Mouse (Mus musculus) limb, embryonic 10.5 days (tissue): Measurements from ENCODE around the gene Gtf2h1. TPM values are rescaled to one million over a fixed set of nuclear protein-coding genes. Genes with fewer than 3 reads are reported as not detected.

Source experiments
- DNase-seq: peaks from one replicate; pipeline ENCODE4 v3.0.0-alpha.2; 2017; ENCODE audit warnings: low spot score
- H3K27ac ChIP-seq: fragments of 300-500 bp; sonication (generic); 2 replicates; pipeline ENCODE4 v1.5.1; 2016; ENCODE audit warnings: mild to moderate bottlenecking
- H3K27me3 ChIP-seq: fragments of 300-500 bp; sonication (generic); 2 replicates; pipeline ENCODE4 v1.6.1; 2016; ENCODE audit warnings: low read depth, mild to moderate bottlenecking; ENCODE audit not compliant: poor library complexity, severe bottlenecking
- H3K36me3 ChIP-seq: fragments of 300-500 bp; sonication (generic); 2 replicates; pipeline ENCODE4 v1.6.1; 2016; ENCODE audit warnings: mild to moderate bottlenecking, moderate library complexity
- H3K4me1 ChIP-seq: fragments of 300-500 bp; sonication (generic); 2 replicates; pipeline ENCODE4 v1.6.1; 2016
- H3K4me3 ChIP-seq: fragments of 300-500 bp; sonication (generic); 2 replicates; pipeline ENCODE4 v1.5.1; 2016; ENCODE audit warnings: mild to moderate bottlenecking, moderate library complexity
- H3K9me3 ChIP-seq: fragments of 300-500 bp; sonication (generic); replicated peaks from 2 replicates; pipeline ENCODE4 v1.6.1; 2016; ENCODE audit warnings: mild to moderate bottlenecking
- WGBS: fragments of 180-500 bp; shearing (Covaris S2); methylation state at CpG from one replicate; pipeline ENCODE4 v1.1.7; 2016; 5-methylcytosine and 5-hydroxymethylcytosine counted together
- polyA plus RNA-seq: library from polyadenylated mRNA; unstranded; fragments of >200 nt; fragmentation: Nextera tagmentation; extraction: Ambion mirVana; gene quantifications from 2 replicates; pipeline ENCODE4 v1.2.1, GENCODE M21; 2016

The Gtf2h1 gene
- 50.2 and 52.4 TPM in 2 replicates for polyA plus RNA-seq

GRCm38 (mm10) chr7:46795287-46796205 is at the start of gene Gtf2h1, which contains the start of gene Hps5:
TSS of gene Gtf2h1 (plus strand) at chr7:46796103.
TSS of gene Hps5 (minus strand) at chr7:46796064.
- peak; percentile 99 for DNase-seq
- WGBS, result under 1% methylated on average over 75 of the region's 75 CpGs
- Histone ChIP-seq H3K4me1 (peaks cover 18% of the 10 kb centered on the region), H3K36me3 (peaks cover 26% of the 10 kb centered on the region), H3K27ac (peak within 1 kb of the TSS; percentile 100), H3K27me3 (no peaks in the 10 kb centered on the region), H3K4me3 (peak within 1 kb of the TSS; percentile 83), H3K9me3 (no peaks in the 10 kb centered on the region)

DNA sequence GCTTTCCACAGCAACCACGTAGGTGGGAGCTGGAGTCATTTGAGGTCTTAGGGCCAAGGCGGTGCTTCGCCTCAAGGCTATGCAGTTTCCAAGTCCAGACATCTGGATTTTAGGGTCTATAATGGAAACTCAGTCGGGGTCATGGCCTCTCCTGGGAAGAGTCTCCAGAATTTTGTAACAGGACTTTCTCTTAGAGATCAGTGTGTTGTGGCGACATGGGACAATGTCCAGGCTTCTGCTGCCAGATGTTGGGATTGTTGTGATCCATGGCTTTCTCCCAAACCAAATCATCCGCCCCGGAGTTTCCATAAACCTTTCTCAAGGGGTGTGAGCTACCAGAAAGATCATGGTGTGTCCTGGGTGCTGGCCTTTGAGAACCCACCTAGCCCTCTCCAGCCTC is 49.5 kb upstream of the Gtf2h1 start:
- no peaks in the 10 kb centered on the region for H3K36me3 ChIP-seq
- WGBS, result 68% methylated on average over 7 of the region's 7 CpGs
- H3K4me3 ChIP-seq, result no peak overlapping the region
- peaks cover 24% of the 10 kb centered on the region for H3K4me1 ChIP-seq
- no peaks in the 10 kb centered on the region for H3K27me3 ChIP-seq
- no peaks in the 10 kb centered on the region for H3K9me3 ChIP-seq
- DNase-seq, result no peak
- H3K27ac ChIP-seq, result no peak overlapping the region

DNA sequence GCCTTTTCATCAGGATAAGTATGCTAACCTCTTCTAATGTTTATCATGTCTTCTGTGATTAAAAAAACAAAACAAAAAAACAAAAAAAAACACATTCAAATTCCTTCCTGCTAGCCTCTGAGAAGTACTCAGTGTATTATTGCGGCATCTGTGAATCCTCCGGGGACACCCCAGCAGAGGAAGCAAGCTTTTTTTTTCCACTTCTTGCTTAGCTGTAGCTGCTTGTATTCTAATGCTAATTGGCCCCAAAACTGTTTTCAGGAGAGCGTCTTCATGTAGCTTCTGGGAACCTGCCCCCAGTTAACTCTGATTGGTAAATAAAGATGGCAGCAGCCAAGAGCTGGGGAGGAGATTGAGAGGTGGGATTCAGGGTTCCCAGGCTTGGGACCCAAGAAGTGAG is 47.4 kb upstream of the Gtf2h1 start:
- 69% methylated on average over 3 of the region's 3 CpGs for whole genome bisulfite sequencing
- no peak overlapping the region for H3K27ac ChIP-seq
- H3K4me1 ChIP-seq, result peaks cover 26% of the 10 kb centered on the region
- no peak overlapping the region for H3K4me3 ChIP-seq
- H3K27me3 ChIP-seq, result no peaks in the 10 kb centered on the region
- H3K9me3 ChIP-seq, result no peaks in the 10 kb centered on the region
- no peaks in the 10 kb centered on the region for H3K36me3 ChIP-seq
- DNase-seq, result no peak

DNA sequence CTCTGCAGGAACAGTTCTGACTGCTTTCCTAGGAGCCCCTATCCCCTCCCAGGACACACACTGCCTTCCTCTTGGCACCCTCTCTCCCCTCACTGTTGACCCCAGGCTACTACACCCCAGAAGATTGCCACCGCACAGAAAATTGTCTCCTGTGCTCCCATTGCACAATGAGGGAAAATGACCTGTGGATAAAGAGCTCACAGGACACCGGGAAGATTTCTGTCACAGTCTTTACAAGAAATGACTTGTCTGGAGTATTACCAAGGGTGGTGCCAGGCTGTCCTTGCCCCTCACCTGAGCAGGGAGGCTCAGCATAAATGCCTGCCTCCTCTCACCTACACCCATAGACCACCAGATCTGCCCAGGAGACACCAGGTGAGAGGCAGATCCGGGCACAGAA is 44.4 kb upstream of the Gtf2h1 start, which contains the start of gene Saa2:
TSS of gene Saa2 (plus strand) at position 301 of the 400 bp plus-strand sequence.
- no peak for DNase-seq
- H3K4me3 ChIP-seq, result no peak within 1 kb of the TSS
- H3K27ac ChIP-seq, result no peak within 1 kb of the TSS
- H3K27me3 ChIP-seq, result no peaks in the 10 kb centered on the region
- no peaks in the 10 kb centered on the region for H3K36me3 ChIP-seq
- peaks cover 17% of the 10 kb centered on the region for H3K4me1 ChIP-seq
- H3K9me3 ChIP-seq, result no peaks in the 10 kb centered on the region
- WGBS, result 75% methylated on average over 3 of the region's 3 CpGs

GRCm38 (mm10) chr7:46761049-46761795 is 34.7 kb upstream of the Gtf2h1 start:
- H3K4me3 ChIP-seq, result no peak overlapping the region
- peaks cover 3% of the 10 kb centered on the region for H3K4me1 ChIP-seq
- H3K27me3 ChIP-seq, result no peaks in the 10 kb centered on the region
- no peak overlapping the region for H3K27ac ChIP-seq
- 81% methylated on average over 11 of the region's 11 CpGs for WGBS
- H3K9me3 ChIP-seq, result no peaks in the 10 kb centered on the region
- peaks cover 72% of the 10 kb centered on the region for H3K36me3 ChIP-seq
- no peak for DNase-seq

- no peak for DNase-seq
- H3K27me3 ChIP-seq, result no peaks in the 10 kb centered on the region
- WGBS, result 94% methylated on average over 5 of the region's 5 CpGs
- H3K4me1 ChIP-seq, result peaks cover 3% of the 10 kb centered on the region
- no peak overlapping the region for H3K27ac ChIP-seq
- peaks cover 85% of the 10 kb centered on the region for H3K36me3 ChIP-seq
- no peak overlapping the region for H3K4me3 ChIP-seq
- no peaks in the 10 kb centered on the region for H3K9me3 ChIP-seq
Observed at GRCm38 (mm10) chr7:46762601-46763000, 33.3 kb upstream of the Gtf2h1 start.

DNA sequence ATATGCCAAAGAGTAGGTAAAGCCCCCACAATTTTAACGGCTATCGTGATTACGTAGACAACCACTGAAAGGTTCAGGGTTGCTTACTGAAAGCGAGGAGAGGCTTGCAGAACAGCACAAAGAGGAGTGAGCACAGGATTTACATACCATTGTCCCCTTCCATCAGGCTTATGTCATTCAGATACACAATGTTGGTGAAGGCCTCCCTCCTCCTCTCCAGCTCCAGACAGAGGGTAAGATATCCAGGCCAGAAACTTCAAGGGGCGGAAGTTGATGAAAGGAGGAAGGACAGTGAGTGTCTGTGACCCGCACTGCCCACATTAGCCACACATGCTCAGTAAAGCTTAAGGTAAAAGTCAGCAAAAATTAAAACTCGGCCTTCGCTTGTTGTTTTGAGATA is 31.2 kb upstream of the Gtf2h1 start:
- Histone ChIP-seq H3K4me3 (no peak overlapping the region), H3K4me1 (no peaks in the 10 kb centered on the region), H3K36me3 (peaks cover 97% of the 10 kb centered on the region), H3K27ac (no peak overlapping the region), H3K27me3 (no peaks in the 10 kb centered on the region), H3K9me3 (no peaks in the 10 kb centered on the region)
- WGBS, result 93% methylated on average over 8 of the region's 8 CpGs
- no peak for DNase-seq

- peaks cover 92% of the 10 kb centered on the region for H3K36me3 ChIP-seq
- H3K4me1 ChIP-seq, result no peaks in the 10 kb centered on the region
- no peaks in the 10 kb centered on the region for H3K9me3 ChIP-seq
- no peak overlapping the region for H3K27ac ChIP-seq
- no peak for DNase-seq
- H3K27me3 ChIP-seq, result no peaks in the 10 kb centered on the region
- H3K4me3 ChIP-seq, result no peak overlapping the region
Observed at GRCm38 (mm10) chr7:46767371-46767770, 28.5 kb upstream of the Gtf2h1 start.

DNA sequence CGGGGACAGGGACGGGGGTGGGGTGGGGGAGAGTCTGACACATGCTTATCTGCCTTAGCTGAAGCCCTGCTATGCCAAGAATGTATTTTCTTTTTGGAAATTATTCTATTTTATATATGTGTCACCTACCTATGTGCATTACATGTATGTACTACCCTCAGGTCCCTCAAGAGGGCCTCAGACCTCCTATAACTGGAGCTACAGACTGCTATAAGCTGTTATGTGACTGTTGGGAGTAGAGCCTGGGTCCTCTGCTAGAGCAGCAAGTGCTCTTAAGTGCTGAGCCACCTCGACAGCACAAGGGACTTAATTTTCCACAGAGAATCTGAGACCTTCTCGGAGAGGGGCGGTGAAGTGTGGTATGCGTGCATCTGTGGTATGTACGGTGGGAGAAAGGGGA is 27.5 kb upstream of the Gtf2h1 start:
- Histone ChIP-seq H3K4me3 (no peak overlapping the region), H3K27me3 (no peaks in the 10 kb centered on the region), H3K4me1 (no peaks in the 10 kb centered on the region), H3K27ac (no peak overlapping the region), H3K9me3 (no peaks in the 10 kb centered on the region), H3K36me3 (peaks cover 91% of the 10 kb centered on the region)
- WGBS, result 94% methylated on average over 7 of the region's 7 CpGs
- DNase-seq, result no peak

DNA sequence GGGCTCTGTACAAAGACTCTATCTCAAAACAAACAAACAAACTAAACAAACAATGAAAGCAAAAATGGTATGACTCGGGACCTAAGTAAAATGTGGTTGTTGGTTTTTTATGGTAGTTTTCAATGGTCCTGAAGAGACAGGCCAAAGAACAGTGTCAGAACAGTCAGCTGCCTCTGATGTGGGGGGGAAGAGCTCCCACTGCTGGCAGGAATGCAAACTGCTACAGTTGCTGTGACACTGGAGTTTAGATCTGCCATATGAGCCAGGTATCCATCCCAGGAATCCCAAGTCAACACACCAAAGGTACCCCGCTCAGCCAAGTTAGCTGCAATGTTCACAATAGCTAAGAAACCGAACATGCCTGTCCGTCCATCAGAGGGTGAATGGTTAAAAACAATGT is 25.2 kb upstream of the Gtf2h1 start:
- Histone ChIP-seq H3K36me3 (peaks cover 92% of the 10 kb centered on the region), H3K9me3 (no peaks in the 10 kb centered on the region), H3K27me3 (no peaks in the 10 kb centered on the region), H3K27ac (no peak overlapping the region), H3K4me1 (no peaks in the 10 kb centered on the region), H3K4me3 (no peak overlapping the region)
- peak; percentile 80 for DNase-seq
- WGBS, result 73% methylated on average over 4 of the region's 4 CpGs

DNA sequence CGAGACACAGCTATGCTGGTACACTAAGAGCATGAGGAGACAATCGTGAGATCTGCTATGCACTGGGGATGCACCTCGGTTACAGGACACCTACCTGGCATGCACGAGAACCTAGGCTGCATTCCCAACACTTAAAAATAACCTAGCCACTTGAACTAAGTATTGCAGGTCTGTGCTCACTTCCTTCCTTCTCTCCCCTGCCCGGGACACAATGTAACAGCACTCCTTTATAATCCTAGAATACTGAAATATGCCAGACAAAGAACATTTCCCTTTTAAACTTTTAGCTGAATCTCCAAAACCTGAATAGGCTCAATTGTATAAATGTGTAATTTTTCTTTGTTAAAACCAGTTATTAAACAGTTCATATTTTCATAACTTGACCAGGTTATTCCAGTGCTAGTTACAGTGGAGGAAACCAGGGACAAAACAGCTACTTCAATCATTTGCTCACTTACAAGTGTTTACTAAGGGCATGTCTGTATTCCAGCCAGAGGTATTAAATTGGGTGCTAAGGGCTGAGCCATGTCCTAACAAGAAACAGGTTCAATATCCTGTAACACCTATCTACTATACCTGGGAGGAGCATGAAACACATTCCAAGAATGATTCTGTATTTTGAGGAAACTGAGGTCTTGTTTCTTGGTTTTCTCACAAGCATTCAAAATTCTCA is 6.6 kb upstream of the Gtf2h1 start:
- no peak for DNase-seq
- H3K4me1 ChIP-seq, result no peaks in the 10 kb centered on the region
- no peaks in the 10 kb centered on the region for H3K27me3 ChIP-seq
- H3K27ac ChIP-seq, result no peak overlapping the region
- WGBS, result 88% methylated on average over 5 of the region's 5 CpGs
- H3K36me3 ChIP-seq, result peaks cover 49% of the 10 kb centered on the region
- H3K4me3 ChIP-seq, result no peak overlapping the region
- H3K9me3 ChIP-seq, result no peaks in the 10 kb centered on the region

DNA sequence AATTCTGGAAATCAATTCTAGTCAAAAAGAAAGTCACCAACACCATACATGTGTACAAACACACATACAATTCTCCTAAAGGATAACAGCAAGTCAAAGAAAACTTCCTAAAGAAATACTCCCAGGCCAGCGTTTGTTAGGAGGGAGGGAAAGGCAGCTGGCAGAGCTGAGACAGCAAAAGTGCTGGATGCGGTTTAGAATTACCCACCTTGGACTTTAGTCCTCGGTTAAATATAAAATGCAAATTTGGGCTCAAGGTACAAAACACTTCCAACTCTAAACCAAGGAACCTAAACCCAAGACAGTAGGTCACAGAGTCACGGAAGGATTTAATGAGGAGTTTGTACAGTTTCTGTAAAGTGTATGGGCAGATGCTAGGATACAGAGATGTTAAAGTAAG is 2.0 kb upstream of the Gtf2h1 start:
- peaks cover 18% of the 10 kb centered on the region for H3K4me1 ChIP-seq
- no peak overlapping the region for H3K4me3 ChIP-seq
- no peak for DNase-seq
- no peaks in the 10 kb centered on the region for H3K9me3 ChIP-seq
- H3K27me3 ChIP-seq, result no peaks in the 10 kb centered on the region
- no peak overlapping the region for H3K27ac ChIP-seq
- peaks cover 15% of the 10 kb centered on the region for H3K36me3 ChIP-seq
- WGBS, result 90% methylated on average over 4 of the region's 4 CpGs
